Mouse (Mus musculus) heart, adult 8-10 months (tissue): Measurements from ENCODE around the gene BC016579. TPM values are rescaled to one million over a fixed set of nuclear protein-coding genes. Genes with fewer than 3 reads are reported as not detected.

Source experiments
- total RNA-seq, 4 experiments: library from RNA; stranded (reverse); gene quantifications; 2 replicates each; pipeline ENCODE4 v1.2.4; 2022

The BC016579 gene
- total RNA-seq, 4 experiments from 2014 or later = not detected

Other genes with a start within 250 kb of the BC016579 start
- 10 to 100 TPM; 40.5 to 94.2 (median 53.1) TPM for gene Cd200, start 245.0 kb downstream of the BC016579 start, total RNA-seq
- gene Gm609, start 161.1 kb downstream of the BC016579 start, total RNA-seq = not detected
- gene Gm17783, start 122.0 kb downstream of the BC016579 start, total RNA-seq = not detected
- not detected for gene Slc9c1, start 118.8 kb downstream of the BC016579 start, total RNA-seq
- under 1 TPM in 1 of 4 experiments, not detected in 3; 0.14 TPM for gene Gcsam, start 43.7 kb downstream of the BC016579 start, total RNA-seq
- not detected for gene Tmprss7, start 39.6 kb upstream of the BC016579 start, total RNA-seq
- gene Tagln3, start 70.5 kb upstream of the BC016579 start, total RNA-seq = under 1 TPM in 3 of 4 experiments, not detected in 1; 0.60 to 0.98 (median 0.78) TPM
- 10 to 100 TPM; 16.5 to 20.8 (median 17.1) TPM for gene Abhd10, start 88.9 kb upstream of the BC016579 start, total RNA-seq